Mouse (Mus musculus): Measurements from ENCODE around the gene Ttf2.
A peak's percentile ranks its signal among the peaks of the same experiment; 100 is the strongest.

The Ttf2 gene

GRCm38 (mm10) chr3:100911026-100911425, 58.4 kb downstream of the Ttf2 start:
- DNase-seq = no peak

GRCm38 (mm10) chr3:100910621-100911020, 58.8 kb downstream of the Ttf2 start:
- DNase-seq = no peak

GRCm38 (mm10) chr3:100908594-100908993, 60.9 kb downstream of the Ttf2 start:
- no peak for DNase-seq

- peak; percentile 25 for DNase-seq
Measured at GRCm38 (mm10) chr3:100906916-100907315, 62.5 kb downstream of the Ttf2 start.

- DNase-seq = no peak
Measured at GRCm38 (mm10) chr3:100906128-100906527, 63.3 kb downstream of the Ttf2 start.

GRCm38 (mm10) chr3:100895500-100895899, 74.0 kb downstream of the Ttf2 start:
- DNase-seq = no peak

- peak; percentile 7 for DNase-seq
Measured at GRCm38 (mm10) chr3:100892383-100893335, 76.8 kb downstream of the Ttf2 start.

GRCm38 (mm10) chr3:100890406-100890805, 79.1 kb downstream of the Ttf2 start:
- no peak for DNase-seq

- DNase-seq = no peak
Measured at GRCm38 (mm10) chr3:100889234-100889633, 80.2 kb downstream of the Ttf2 start.
